ENCODE assay signal across 1 mouse cellular context in the genomic region with DNA sequence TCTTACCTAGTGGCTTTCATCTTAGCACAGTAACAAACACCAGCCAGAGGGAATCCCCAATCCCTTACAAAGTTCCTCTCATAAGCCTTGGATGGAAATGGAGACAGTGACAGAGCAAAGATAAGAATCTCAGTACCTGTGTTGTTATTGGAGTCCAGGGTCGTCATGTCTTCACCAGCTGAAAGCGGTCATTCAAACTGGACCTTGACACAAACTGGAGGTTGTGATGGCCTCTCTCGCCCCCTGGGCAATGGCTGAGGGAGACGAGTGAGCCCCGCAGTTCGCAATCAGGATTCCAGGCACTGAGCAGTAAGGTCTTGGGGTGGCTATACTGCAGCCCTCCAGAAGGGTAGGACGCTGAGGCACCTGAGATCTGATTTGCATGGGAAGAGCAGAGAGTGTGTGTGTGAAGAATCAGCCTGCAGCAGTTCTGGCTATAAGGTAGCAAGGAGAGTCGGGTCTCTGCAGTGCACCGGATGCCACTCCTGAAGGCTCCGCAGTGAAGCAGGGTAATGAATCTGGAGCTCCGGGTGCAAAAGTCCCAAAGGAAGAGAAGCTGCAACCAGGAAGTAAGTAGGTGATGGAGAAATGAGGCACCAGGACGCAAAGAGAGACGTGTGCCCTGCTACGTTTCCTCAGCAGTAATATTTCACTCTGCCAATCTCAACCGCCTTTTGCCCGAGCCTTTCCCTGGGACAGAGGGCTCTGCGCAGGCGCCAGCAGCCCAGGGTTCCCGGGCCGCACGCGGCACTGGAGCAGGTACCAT.
TF ChIP-seq lines count a peak whose summit lies in the region.

A gene (minus strand): TSS at position 752 of the 766 bp plus-strand sequence.

TF ChIP-seq in MEL, 35 proteins besides CTCF, POLR2A, EP300 and RAD21 (continued from another document):
- TF ChIP-seq GATA1 (IDR thresholded peaks at IDR 0.05; ENCODE audit: low read depth, low read length) = no peak
- no peak for TF ChIP-seq POLR2AphosphoS2 (IDR thresholded peaks at IDR 0.05; ENCODE audit: low read length)
